Mouse (Mus musculus): ENCODE data around the gene Clec3b.

The Clec3b gene

GRCm38 (mm10) chr9:123150241-123151020 is at the start of gene Clec3b:
Clec3b (plus strand) TSS chr9:123150946.
- peak in 1 of 2 experiments; percentile 70 for DNase-seq (ENCODE audit: low spot score in 2 of 2)

- no peak for DNase-seq (ENCODE audit: low spot score in 2 of 2)
Observed at GRCm38 (mm10) chr9:123103425-123103824, 47.3 kb upstream of the Clec3b start.

- DNase-seq (ENCODE audit: low spot score in 2 of 2) = no peak
Observed at GRCm38 (mm10) chr9:123104362-123104761, 46.4 kb upstream of the Clec3b start.

- no peak for DNase-seq (ENCODE audit: low spot score in 2 of 2)
Observed at GRCm38 (mm10) chr9:123107186-123107585, 43.6 kb upstream of the Clec3b start.

GRCm38 (mm10) chr9:123109188-123109587 is 41.6 kb upstream of the Clec3b start:
- no peak for DNase-seq (ENCODE audit: low spot score in 2 of 2)

GRCm38 (mm10) chr9:123111751-123112221 is 39.0 kb upstream of the Clec3b start:
- no peak for DNase-seq (ENCODE audit: low spot score in 2 of 2)

GRCm38 (mm10) chr9:123112805-123113521 is 37.8 kb upstream of the Clec3b start, which contains the start of the genes Zdhhc3 and Exosc7:
Zdhhc3 (minus strand) TSS chr9:123113205.
Exosc7 (plus strand) TSS chr9:123113215.
- DNase-seq (ENCODE audit: low spot score in 2 of 2) = peak; percentile 82

GRCm38 (mm10) chr9:123113931-123114330 is 36.8 kb upstream of the Clec3b start:
- no peak for DNase-seq (ENCODE audit: low spot score in 2 of 2)

GRCm38 (mm10) chr9:123115566-123115965 is 35.2 kb upstream of the Clec3b start:
- no peak for DNase-seq (ENCODE audit: low spot score in 2 of 2)

- no peak for DNase-seq (ENCODE audit: low spot score in 2 of 2)
Observed at GRCm38 (mm10) chr9:123123017-123123416, 27.7 kb upstream of the Clec3b start.

GRCm38 (mm10) chr9:123123571-123124412 is 27.0 kb upstream of the Clec3b start:
- peak in 1 of 2 experiments; percentile 39 for DNase-seq (ENCODE audit: low spot score in 2 of 2)

GRCm38 (mm10) chr9:123124413-123124981 is 26.2 kb upstream of the Clec3b start:
- DNase-seq (ENCODE audit: low spot score in 2 of 2) = no peak

GRCm38 (mm10) chr9:123127663-123128062 is 23.1 kb upstream of the Clec3b start:
- no peak for DNase-seq (ENCODE audit: low spot score in 2 of 2)

- no peak for DNase-seq (ENCODE audit: low spot score in 2 of 2)
Observed at GRCm38 (mm10) chr9:123132994-123133393, 17.8 kb upstream of the Clec3b start.

- DNase-seq (ENCODE audit: low spot score in 2 of 2) = peak in 1 of 2 experiments; percentile 68
Observed at GRCm38 (mm10) chr9:123136953-123137682, 13.6 kb upstream of the Clec3b start.

GRCm38 (mm10) chr9:123138891-123139474 is 11.8 kb upstream of the Clec3b start:
- DNase-seq (ENCODE audit: low spot score in 2 of 2) = peak; percentile 58 to 82

- no peak for DNase-seq (ENCODE audit: low spot score in 2 of 2)
Observed at GRCm38 (mm10) chr9:123139887-123140614, 10.7 kb upstream of the Clec3b start.

- peak in 1 of 2 experiments; percentile 48 for DNase-seq (ENCODE audit: low spot score in 2 of 2)
Observed at GRCm38 (mm10) chr9:123148430-123148829, 2.3 kb upstream of the Clec3b start.

- no peak for DNase-seq (ENCODE audit: low spot score in 2 of 2)
Observed at GRCm38 (mm10) chr9:123151561-123151960, 815 bp downstream of the Clec3b start.

- no peak for DNase-seq (ENCODE audit: low spot score in 2 of 2)
Observed at GRCm38 (mm10) chr9:123152026-123152425, 1.3 kb downstream of the Clec3b start.
